Mouse (Mus musculus): ENCODE measurements around the gene Acoxl. TPM values are rescaled to one million over a fixed set of nuclear protein-coding genes. Genes with fewer than 3 reads are reported as not detected.

The Acoxl gene
- total RNA-seq, 4 experiments from 2014 or later: not detected

Small RNA genes lying within 50 kb of the gene (microRNA-seq; reads per million reads assigned to microRNA genes)
- not detected for gene Gm22411

Other genes starting within 250 kb of the Acoxl start
- gene Mal, start 182.2 kb upstream of the Acoxl start, total RNA-seq (2022): 10 to 100 TPM; 12.9 to 25.1 (median 18.7) TPM
- 1 to 10 TPM; 3.4 to 8.7 (median 6.4) TPM for gene Mall, start 108.9 kb upstream of the Acoxl start, total RNA-seq (2022)
- gene Nphp1, start 50.0 kb upstream of the Acoxl start, total RNA-seq (2022): 10 to 100 TPM in 1 of 4 experiments, 1 to 10 TPM in 3; 7.2 to 10.0 (median 8.9) TPM
- 10 to 100 TPM; 56.0 to 63.9 (median 62.7) TPM for gene Mtln, start 46.4 kb upstream of the Acoxl start, total RNA-seq (2022)
- gene Bub1, start 7.0 kb upstream of the Acoxl start, total RNA-seq (2022): under 1 TPM in 3 of 4 experiments, not detected in 1; 0.14 to 0.82 (median 0.46) TPM

Data from heart, adult 8-10 months (tissue).